Comparison of ENCODE assay signal across 15 mouse cellular contexts in the genomic region with DNA sequence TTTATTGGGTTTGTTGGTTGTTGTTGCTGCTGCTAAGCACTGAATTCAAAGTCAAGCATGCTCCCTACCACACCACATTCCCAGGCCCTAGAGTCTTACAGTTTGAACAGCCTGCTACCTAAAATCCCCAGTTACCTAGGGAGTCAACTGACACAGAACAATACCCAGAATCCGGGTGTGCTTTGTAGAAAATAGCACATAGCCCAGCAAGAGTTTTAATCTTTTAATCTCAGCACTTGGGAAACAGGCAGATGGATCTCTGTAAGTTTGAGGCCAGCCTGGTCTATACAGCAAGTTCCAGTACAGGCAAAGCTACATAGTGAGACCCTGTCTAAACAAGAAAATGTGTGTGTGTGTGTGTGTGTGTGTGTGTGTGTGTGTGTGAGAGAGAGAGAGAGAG. TPM values are rescaled to one million over a fixed set of nuclear protein-coding genes. Genes with fewer than 3 reads are reported as not detected.
DNase-seq lines count a peak whose midpoint lies in the region; ATAC-seq and TF ChIP-seq lines count a peak whose summit lies in the region.
"Had no signal": no experiment of that assay in that cellular context is flagged by ENCODE, and none has a peak within 500 bp of the region (broad histone marks: within the 10 kb centered on the region; RNA-seq: fewer than 3 reads in every experiment).

No protein-coding gene starts in this region.

- no peaks in the 10 kb centered on the region for H3K36me3 ChIP-seq in hindbrain, embryonic 13.5 days
- no peaks in the 10 kb centered on the region for H3K36me3 ChIP-seq in hindbrain, postnatal 0 days (ENCODE audit: insufficient read depth, low read length)
- H3K36me3 ChIP-seq in ES-E14 (ENCODE audit: control insufficient read depth, insufficient read depth, low read length, poor library complexity, severe bottlenecking): no peaks in the 10 kb centered on the region
- peaks cover 22% of the 10 kb centered on the region for H3K36me3 ChIP-seq in liver, embryonic 13.5 days

- 84% methylated on average over 1 of the region's 1 CpGs for WGBS in hindbrain, embryonic 13.5 days
- 72% methylated on average over 1 of the region's 1 CpGs for WGBS in hindbrain, postnatal 0 days
- 45% methylated on average over 1 of the region's 1 CpGs for WGBS in liver, embryonic 13.5 days (ENCODE audit: insufficient replicate concordance)

- H3K9ac ChIP-seq in hindbrain, embryonic 13.5 days: no peak overlapping the region
- H3K9ac ChIP-seq in hindbrain, postnatal 0 days (replicated peaks; ENCODE audit: low read length): no peak overlapping the region
- H3K9ac ChIP-seq in ES-E14 (ENCODE audit: insufficient read depth, low read depth, low read length, poor library complexity, severe bottlenecking): peak overlapping the region; percentile 12; the same call in 1 of the 2 replicates
- H3K9ac ChIP-seq in liver, embryonic 13.5 days: peak overlapping the region; percentile 94

- H3K4me2 ChIP-seq in hindbrain, embryonic 13.5 days: peak overlapping the region; percentile 68; the same call in 1 of the 2 replicates
- H3K4me2 ChIP-seq in hindbrain, postnatal 0 days (ENCODE audit: low read depth, low read length): no peak overlapping the region
- H3K4me2 ChIP-seq in liver, embryonic 13.5 days: peak overlapping the region; percentile 74

- in situ Hi-C loops in ES-E14 (cut with MboI; ENCODE audit: low sequenced_read_pairs in 2 of 2, unreplicated experiment in 2 of 2): no loop called here

- peaks cover 37% of the 10 kb centered on the region for H3K4me1 ChIP-seq in hindbrain, embryonic 13.5 days (replicated peaks)
- no peaks in the 10 kb centered on the region for H3K4me1 ChIP-seq in hindbrain, postnatal 0 days (ENCODE audit: insufficient read depth, low read length)
- H3K4me1 ChIP-seq in ES-E14 (ENCODE audit: control insufficient read depth in 2 of 2, insufficient read depth in 2 of 2, low read length in 2 of 2, poor library complexity in 1 of 2): peaks cover 27 to 32% of the 10 kb centered on the region in 2 experiments
- H3K4me1 ChIP-seq in liver, embryonic 13.5 days (replicated peaks): peaks cover 88% of the 10 kb centered on the region

- ATAC-seq in hindbrain, embryonic 13.5 days (ENCODE audit: low FRiP score): no peak
- no peak for ATAC-seq in hindbrain, postnatal 0 days
- ATAC-seq in liver, embryonic 13.5 days (ENCODE audit: low read depth): no peak

- H3K9me3 ChIP-seq in hindbrain, embryonic 13.5 days: no peaks in the 10 kb centered on the region
- H3K9me3 ChIP-seq in hindbrain, postnatal 0 days (ENCODE audit: low read length): no peaks in the 10 kb centered on the region
- no peaks in the 10 kb centered on the region for H3K9me3 ChIP-seq in ES-E14 (ENCODE audit: control insufficient read depth, insufficient read depth, low read depth, low read length)
- H3K9me3 ChIP-seq in liver, embryonic 13.5 days (replicated peaks): no peaks in the 10 kb centered on the region

- TF ChIP-seq CTCF in hindbrain, postnatal 0 days (IDR thresholded peaks at IDR 0.05; ENCODE audit: low read depth): no peak

- no peaks in the 10 kb centered on the region for H3K27me3 ChIP-seq in hindbrain, embryonic 13.5 days
- no peaks in the 10 kb centered on the region for H3K27me3 ChIP-seq in hindbrain, postnatal 0 days (ENCODE audit: insufficient read depth, low read length)
- no peaks in the 10 kb centered on the region for H3K27me3 ChIP-seq in liver, embryonic 13.5 days
- H3K27me3 ChIP-seq: CH12.LX had no signal

- DNase-seq in hindbrain, postnatal 0 days (ENCODE audit: low spot score): no peak
- DNase-seq in ES-E14 (ENCODE audit: low read depth, low spot score): no peak
- peak; percentile 50 for DNase-seq in c-Kit-positive CD71-positive TER-119-negative erythroid progenitor cells, embryonic 14.5 days (ENCODE audit: low read depth)
- no peak for DNase-seq in liver, embryonic 13.5 days
- no peak for DNase-seq in thymus, postnatal 0 days (ENCODE audit: low spot score)
- DNase-seq in cerebellum, adult 9-11 months: no peak
- DNase-seq: cerebellum, postnatal 25 days; gastrocnemius, adult 2 months; heart, postnatal 36 days; lung, postnatal 10 days; thymus, postnatal 4 days had no signal

- no peak overlapping the region for H3K4me3 ChIP-seq in hindbrain, embryonic 13.5 days
- no peak overlapping the region for H3K4me3 ChIP-seq in hindbrain, postnatal 0 days (ENCODE audit: low read length)
- peak overlapping the region; percentile 4 to 88; a peak in 1 of 4 replicates for H3K4me3 ChIP-seq in ES-E14 (ENCODE audit: insufficient read depth in 1 of 2, low read depth in 1 of 2, low read length in 2 of 2, poor library complexity in 1 of 2, severe bottlenecking in 1 of 2)
- H3K4me3 ChIP-seq in liver, embryonic 13.5 days (replicated peaks): peak overlapping the region; percentile 79

- no peak overlapping the region for H3K27ac ChIP-seq in hindbrain, embryonic 13.5 days
- H3K27ac ChIP-seq in hindbrain, postnatal 0 days: no peak overlapping the region
- H3K27ac ChIP-seq in ES-E14 (ENCODE audit: insufficient read depth, low read depth, low read length, poor library complexity, severe bottlenecking): no peak overlapping the region
- H3K27ac ChIP-seq in liver, embryonic 13.5 days: peak overlapping the region; percentile 94
- H3K27ac ChIP-seq: kidney, postnatal 0 days; left cerebral cortex, adult 2 months had no signal

TF ChIP-seq in ES-E14, 5 proteins besides CTCF, POLR2A, EP300 and RAD21:
- no peak for TF ChIP-seq HCFC1 (IDR thresholded peaks at IDR 0.05; ENCODE audit: borderline replicate concordance, insufficient read depth, low read length)
- TF ChIP-seq CHD2 (IDR thresholded peaks at IDR 0.05; ENCODE audit: low read depth, low read length): no peak
- TF ChIP-seq MAFK (IDR thresholded peaks at IDR 0.05; ENCODE audit: insufficient read depth, low read depth, low read length): no peak
- no peak for TF ChIP-seq ZNF384 (IDR thresholded peaks at IDR 0.05; ENCODE audit: low read depth, low read length)
- no peak for TF ChIP-seq ZC3H11A (IDR thresholded peaks at IDR 0.05; ENCODE audit: borderline replicate concordance, low read depth, low read length)

RNA-seq across cellular contexts. Expression of a gene that starts 13.4 kb away (rescaled TPM):
- 1.3 and 1.9 TPM in 2 replicates for polyA plus RNA-seq in hindbrain, embryonic 13.5 days (2015; fragmentation: Nextera tagmentation; extraction: Ambion mirVana)
- total RNA-seq in hindbrain, postnatal 0 days (2014; rRNA removed): 4.9 and 10.0 TPM in 2 replicates
- polyA plus RNA-seq in hindbrain, postnatal 0 days (2015; fragmentation: Nextera tagmentation; extraction: Ambion mirVana): 2.1 TPM in 2 replicates
- 19.5 and 28.0 TPM in 2 replicates for total RNA-seq in ES-E14 (2012; rRNA removed)
- 1.4 and 1.5 TPM in 2 replicates for polyA plus RNA-seq in liver, embryonic 13.5 days (2015; fragmentation: Nextera tagmentation; extraction: Ambion mirVana)
- polyA plus RNA-seq in thymus, postnatal 0 days (2015; fragmentation: Nextera tagmentation; extraction: Ambion mirVana): 12.6 and 14.8 TPM in 2 replicates

RNA-seq across cellular contexts. Expression of a gene that starts 15.9 kb away (rescaled TPM):
- 153 and 172 TPM in 2 replicates for polyA plus RNA-seq in hindbrain, embryonic 13.5 days (2015; fragmentation: Nextera tagmentation; extraction: Ambion mirVana)
- 165 and 200 TPM in 2 replicates for total RNA-seq in hindbrain, postnatal 0 days (2014; rRNA removed)
- polyA plus RNA-seq in hindbrain, postnatal 0 days (2015; fragmentation: Nextera tagmentation; extraction: Ambion mirVana): 212 and 223 TPM in 2 replicates
- 283 and 284 TPM in 2 replicates for total RNA-seq in ES-E14 (2012; rRNA removed)
- 289 and 332 TPM in 2 replicates for polyA plus RNA-seq in liver, embryonic 13.5 days (2015; fragmentation: Nextera tagmentation; extraction: Ambion mirVana)
- 200 and 204 TPM in 2 replicates for polyA plus RNA-seq in thymus, postnatal 0 days (2015; fragmentation: Nextera tagmentation; extraction: Ambion mirVana)

RNA-seq across cellular contexts. Expression of a gene that starts 34.5 kb away (rescaled TPM):
- 149 and 150 TPM in 2 replicates for polyA plus RNA-seq in hindbrain, embryonic 13.5 days (2015; fragmentation: Nextera tagmentation; extraction: Ambion mirVana)
- total RNA-seq in hindbrain, postnatal 0 days (2014; rRNA removed): 67.7 and 72.7 TPM in 2 replicates
- polyA plus RNA-seq in hindbrain, postnatal 0 days (2015; fragmentation: Nextera tagmentation; extraction: Ambion mirVana): 115 and 122 TPM in 2 replicates
- total RNA-seq in ES-E14 (2012; rRNA removed): 28.2 and 34.8 TPM in 2 replicates
- 14.5 and 15.2 TPM in 2 replicates for polyA plus RNA-seq in liver, embryonic 13.5 days (2015; fragmentation: Nextera tagmentation; extraction: Ambion mirVana)
- polyA plus RNA-seq in thymus, postnatal 0 days (2015; fragmentation: Nextera tagmentation; extraction: Ambion mirVana): 42.7 and 51.9 TPM in 2 replicates

Comparison
In these comparisons a context has a peak if more than half of its experiments do, and no peak if none do; other contexts are left out.
1. H3K4me3 ChIP-seq: peak in ES-E14 (2 of 2) and liver, embryonic 13.5 days (single experiment); none in hindbrain, embryonic 13.5 days (single experiment) and hindbrain, postnatal 0 days (single experiment).
2. H3K9ac ChIP-seq: peak in ES-E14 (single experiment) and liver, embryonic 13.5 days (single experiment); none in hindbrain, embryonic 13.5 days (single experiment) and hindbrain, postnatal 0 days (single experiment).